Mouse (Mus musculus) MEL (cell line): Measurements from ENCODE around the gene Arl3. TPM values are rescaled to one million over a fixed set of nuclear protein-coding genes. Genes with fewer than 3 reads are reported as not detected.

Experiments used
- BHLHE40 ChIP-seq: IDR thresholded peaks from 2 replicates; pipeline ENCODE4 v1.6.1; 2012; ENCODE audit warnings: low read depth, mild to moderate bottlenecking, inconsistent platforms, low read length, improper control_type of control experiment, borderline replicate concordance
- CHD1 ChIP-seq: IDR thresholded peaks from 2 replicates; pipeline ENCODE4 v1.6.1; 2012; ENCODE audit warnings: low read depth, mild to moderate bottlenecking, inconsistent platforms, low read length, improper control_type of control experiment
- CHD2 ChIP-seq: IDR thresholded peaks from 2 replicates; pipeline ENCODE4 v1.6.1; 2011; ENCODE audit warnings: low read length, improper control_type of control experiment
- CTCF ChIP-seq, 3 experiments: IDR thresholded peaks in 2 of 3; conservative IDR thresholded peaks in 1 of 3; 2 replicates each; pipeline ENCODE4 v1.5.1; 2011 to 2012; ENCODE audit warnings: low read length in 3 of 3, low read depth in 2 of 3, mild to moderate bottlenecking in 2 of 3, improper control_type of control experiment in 1 of 3, inconsistent platforms in 1 of 3, mixed read lengths in 1 of 3, moderate library complexity in 1 of 3; ENCODE audit not compliant: control insufficient read depth in 1 of 3, insufficient read depth in 1 of 3, poor library complexity in 1 of 3, severe bottlenecking in 1 of 3
- E2F4 ChIP-seq: IDR thresholded peaks from 2 replicates; pipeline ENCODE4 v1.6.1; 2011; ENCODE audit warnings: low read depth, low read length, improper control_type of control experiment, borderline replicate concordance
- ELF1 ChIP-seq: IDR thresholded peaks from 2 replicates; pipeline ENCODE4 v1.6.1; 2014; ENCODE audit warnings: low read depth, mild to moderate bottlenecking, inconsistent platforms, low read length, improper control_type of control experiment, moderate library complexity
- EP300 ChIP-seq, 2 experiments: IDR thresholded peaks; 2 replicates each; pipeline ENCODE4 v1.6.1; 2011; ENCODE audit warnings: improper control_type of control experiment in 2 of 2, low read length in 2 of 2, low read depth in 1 of 2, mild to moderate bottlenecking in 1 of 2
- ETS1 ChIP-seq: IDR thresholded peaks from 2 replicates; pipeline ENCODE4 v1.6.1; 2012; ENCODE audit warnings: low read depth, mild to moderate bottlenecking, inconsistent platforms, low read length, improper control_type of control experiment, moderate library complexity
- GABPA ChIP-seq: IDR thresholded peaks from 2 replicates; pipeline ENCODE4 v1.6.1; 2012; ENCODE audit warnings: low read depth, mild to moderate bottlenecking, inconsistent platforms, low read length, improper control_type of control experiment, moderate library complexity
- HCFC1 ChIP-seq: IDR thresholded peaks from 2 replicates; pipeline ENCODE4 v1.6.1; 2012; ENCODE audit warnings: low read depth, mild to moderate bottlenecking, inconsistent platforms, low read length, improper control_type of control experiment, moderate library complexity
- JUND ChIP-seq: IDR thresholded peaks from 2 replicates; pipeline ENCODE4 v1.6.1; 2011; ENCODE audit warnings: low read depth, mild to moderate bottlenecking, improper control_type of control experiment, low read length
- MAX ChIP-seq: IDR thresholded peaks from 2 replicates; pipeline ENCODE4 v1.6.1; 2011; ENCODE audit warnings: low read length, improper control_type of control experiment
- MYB ChIP-seq: IDR thresholded peaks from 2 replicates; pipeline ENCODE4 v1.6.1; 2011; ENCODE audit warnings: mild to moderate bottlenecking, low read depth, low read length, improper control_type of control experiment
- MYC ChIP-seq: IDR thresholded peaks from 2 replicates; pipeline ENCODE4 v1.6.1; 2011; ENCODE audit warnings: low read depth, mild to moderate bottlenecking, low read length, improper control_type of control experiment, moderate library complexity
- POLR2A ChIP-seq, 2 experiments: IDR thresholded peaks; 2 replicates each; pipeline ENCODE4 v1.6.1; 2011 to 2012; ENCODE audit warnings: low read length in 2 of 2, mild to moderate bottlenecking in 2 of 2, control low read depth in 1 of 2, improper control_type of control experiment in 1 of 2, low read depth in 1 of 2, moderate library complexity in 1 of 2; ENCODE audit not compliant: control insufficient read depth in 1 of 2, insufficient read depth in 1 of 2, poor library complexity in 1 of 2
- POLR2AphosphoS5 ChIP-seq: IDR thresholded peaks from 2 replicates; pipeline ENCODE4 v1.6.1; 2012; ENCODE audit warnings: low read depth, borderline replicate concordance, mild to moderate bottlenecking, inconsistent platforms, low read length, moderate library complexity, mixed read lengths
- TAL1 ChIP-seq: IDR thresholded peaks from 2 replicates; pipeline ENCODE4 v1.6.1; 2012; ENCODE audit warnings: mild to moderate bottlenecking, inconsistent platforms, low read length, moderate library complexity, mixed read lengths
- TBP ChIP-seq: IDR thresholded peaks from 2 replicates; pipeline ENCODE4 v1.8.0; 2011; ENCODE audit warnings: low read depth, low read length, improper control_type of control experiment
- UBTF ChIP-seq: IDR thresholded peaks from 2 replicates; pipeline ENCODE4 v1.6.1; 2012; ENCODE audit warnings: low read depth, mild to moderate bottlenecking, inconsistent platforms, low read length, improper control_type of control experiment, moderate library complexity, borderline replicate concordance; ENCODE audit not compliant: insufficient read depth
- USF1 ChIP-seq: IDR thresholded peaks from 2 replicates; pipeline ENCODE4 v1.6.1; 2014; ENCODE audit warnings: low read depth, mild to moderate bottlenecking, inconsistent platforms, low read length, improper control_type of control experiment, moderate library complexity
- USF2 ChIP-seq, 2 experiments: IDR thresholded peaks; 2 replicates each; pipeline ENCODE4 v1.6.1; 2011 to 2012; ENCODE audit warnings: improper control_type of control experiment in 2 of 2, low read length in 2 of 2, borderline replicate concordance in 1 of 2, inconsistent platforms in 1 of 2, low read depth in 1 of 2, mild to moderate bottlenecking in 1 of 2; ENCODE audit not compliant: insufficient read depth in 1 of 2
- ZMIZ1 ChIP-seq: IDR thresholded peaks from 2 replicates; pipeline ENCODE4 v1.6.1; 2012; ENCODE audit warnings: low read depth, mild to moderate bottlenecking, inconsistent platforms, low read length, improper control_type of control experiment, moderate library complexity
- ZNF384 ChIP-seq: IDR thresholded peaks from 2 replicates; pipeline ENCODE4 v1.6.1; 2012; ENCODE audit warnings: low read depth, mild to moderate bottlenecking, inconsistent platforms, low read length, improper control_type of control experiment
- polyA plus RNA-seq, 2 experiments: library from polyadenylated mRNA; stranded (reverse) in 1 of 2; unstranded in 1 of 2; fragments of >175 nt in 1 of 2; fragments of >200 nt in 1 of 2; gene quantifications; 2 replicates each; pipeline versions ENCODE4 v1.2.1 to v1.2.4; 2012; ENCODE audit warnings: low replicate concordance in 2 of 2, low read depth in 1 of 2; ENCODE audit not compliant: insufficient read length in 2 of 2, insufficient read depth in 1 of 2, missing spikeins in 1 of 2
- total RNA-seq: library from RNA; depleted of rRNA; stranded (reverse); fragments of 300-350 nt; gene quantifications from 2 replicates; pipeline ENCODE4 v1.2.3, GENCODE M21; 2012

The Arl3 gene
- total and polyA plus RNA-seq, 3 experiments, result 62.4 to 123 TPM; not detected in 1

DNA sequence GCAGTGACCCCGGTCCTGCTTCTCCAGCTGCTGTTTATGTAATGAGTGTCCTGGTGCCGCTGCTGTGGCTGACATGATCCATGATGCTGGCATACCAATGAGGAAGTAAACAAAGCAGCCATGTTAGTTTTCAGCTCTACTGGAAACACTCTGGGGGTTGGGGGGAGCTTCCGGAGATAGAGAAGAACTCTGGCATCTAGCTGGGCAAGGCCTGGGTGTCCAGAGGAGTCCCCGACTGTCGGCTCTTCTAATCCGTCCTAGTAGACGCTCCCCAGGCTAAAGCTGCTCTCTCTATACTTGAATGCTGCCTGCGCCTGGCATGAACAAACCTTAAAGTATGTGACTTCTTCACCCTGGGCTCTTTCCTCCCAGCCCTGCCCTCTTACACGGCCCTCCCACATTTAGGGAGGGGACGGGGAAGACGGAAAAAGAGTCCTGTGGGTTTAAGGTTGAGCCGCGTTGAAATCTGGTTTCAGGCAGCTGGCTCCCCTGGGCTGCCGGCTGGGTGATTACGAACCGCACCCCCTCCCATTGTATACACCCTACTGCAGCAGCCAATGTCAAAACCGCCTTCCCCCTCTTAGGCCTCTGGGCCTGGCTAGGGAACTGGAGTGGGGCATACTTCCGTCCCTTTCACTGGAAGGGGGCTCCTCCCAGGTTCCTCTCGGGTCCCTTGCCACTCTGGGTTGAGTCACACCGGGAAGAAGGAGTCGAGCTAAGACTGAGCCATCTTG, 69.5 kb downstream of the Arl3 start (continued):
- TF ChIP-seq USF1 (no peak), MYB (no peak), TBP (peak; percentile 66), JUND (no peak), ETS1 (peak; percentile 90), E2F4 (no peak), BHLHE40 (peak; percentile 30; the same call in 1 of the 2 replicates), GABPA (no peak), MAX (peak; percentile 9; the same call in 1 of the 2 replicates), HCFC1 (peak; percentile 70), CTCF (IDR thresholded peaks at IDR 0.05 in 2 of 3, conservative IDR thresholded peaks at IDR 0.05 in 1 of 3; ENCODE audit: control insufficient read depth in 1 of 3, insufficient read depth in 1 of 3, low read depth in 2 of 3, low read length in 3 of 3, poor library complexity in 1 of 3, severe bottlenecking in 1 of 3) (no peak), POLR2AphosphoS5 (no peak), ELF1 (peak; percentile 59), EP300 (IDR thresholded peaks at IDR 0.05; ENCODE audit: low read depth in 1 of 2, low read length in 2 of 2) (peak; percentile 62 to 79), USF2 (IDR thresholded peaks at IDR 0.05; ENCODE audit: borderline replicate concordance in 1 of 2, insufficient read depth in 1 of 2, low read depth in 1 of 2, low read length in 2 of 2) (no peak), ZNF384 (peak; percentile 58; the same call in 1 of the 2 replicates), CHD1 (peak; percentile 40; the same call in 1 of the 2 replicates), CHD2 (peak; percentile 7; the same call in 1 of the 2 replicates), UBTF (no peak; the same call in 1 of the 2 replicates), MYC (no peak; the same call in 1 of the 2 replicates), POLR2A (IDR thresholded peaks at IDR 0.05; ENCODE audit: control insufficient read depth in 1 of 2, insufficient read depth in 1 of 2, low read depth in 1 of 2, low read length in 2 of 2, poor library complexity in 1 of 2) (peak; percentile 39 to 63; a peak in 2 of 4 replicates), ZMIZ1 (peak; percentile 65; the same call in 1 of the 2 replicates), TAL1 (peak; percentile 88)
